Mouse (Mus musculus) megakaryocyte progenitor cell, adult 5-6 weeks (primary cell): Measurements from ENCODE around the gene B630019K06Rik. TPM values are rescaled to one million over a fixed set of nuclear protein-coding genes. Genes with fewer than 3 reads are reported as not detected.
A peak's percentile ranks its signal among the peaks of the same experiment; 100 is the strongest.
"Not testable (repeated sequence)": the region's sequence is repeated elsewhere in the genome, so short reads cannot be mapped to it uniquely, and the experiment has no call there.

Experiments
- ATAC-seq: replicated peaks from 2 replicates; pipeline ENCODE4 v1.8.0; 2016; ENCODE audit warnings: mild to moderate bottlenecking, moderate TSS enrichment, inconsistent platforms; ENCODE audit not compliant: poor library complexity
- total RNA-seq, 2 experiments: library from RNA; stranded (forward) in 1 of 2; stranded (reverse) in 1 of 2; fragments of 157-497, 149-512 nt in 1 of 2; fragments of 200-1000 nt in 1 of 2; gene quantifications; 2 replicates each; pipeline versions ENCODE4 v1.2.3 to v1.2.4; 2015 to 2017

B630019K06Rik gene
- 0.79 and 1.3 TPM in 2 replicates for total RNA-seq (2015)
- 0.64 and 0.75 TPM in 2 replicates for total RNA-seq (2017)

DNA sequence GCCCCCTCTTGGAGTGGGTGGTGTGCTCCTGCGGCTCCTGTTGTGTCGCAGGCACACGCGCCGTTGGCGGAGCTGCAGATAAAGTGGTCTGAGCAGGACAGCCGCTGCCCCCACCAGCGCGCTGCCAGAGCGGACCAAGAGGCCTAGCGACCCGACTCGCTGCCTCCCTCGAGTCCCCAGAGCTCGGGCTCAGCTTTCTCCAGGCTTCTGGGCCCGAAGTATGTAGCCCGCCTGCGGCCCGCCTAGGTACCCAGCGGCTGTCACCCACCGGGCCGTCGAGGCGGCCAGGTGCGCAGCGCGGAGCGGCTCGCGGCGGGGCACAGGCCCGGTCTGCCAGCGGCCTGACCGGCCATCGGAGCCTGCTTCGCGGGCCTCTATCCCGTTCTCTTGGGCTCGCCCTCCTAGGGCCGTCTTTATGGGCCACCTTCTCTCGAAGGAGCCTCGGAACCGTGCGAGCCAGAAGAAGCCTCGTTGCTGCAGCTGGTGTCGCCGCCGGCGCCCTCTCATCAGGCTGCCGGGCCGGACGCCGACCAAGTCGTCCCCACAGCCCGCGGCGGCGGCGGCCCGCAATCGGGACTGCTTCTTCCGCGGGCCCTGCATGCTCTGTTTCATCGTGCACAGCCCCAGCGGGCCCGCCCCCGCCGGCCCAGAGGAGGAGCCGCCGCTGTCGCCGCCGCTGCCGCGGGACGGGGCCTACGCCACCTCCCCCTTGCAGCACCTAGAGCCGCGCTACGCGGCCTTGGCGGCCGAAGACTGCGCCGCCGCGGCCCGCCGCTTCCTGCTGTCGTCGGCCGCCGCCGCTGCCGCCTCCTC lies at the start of gene B630019K06Rik:
B630019K06Rik (plus strand) TSS at position 40 of the 813 bp plus-strand sequence.
- ATAC-seq, result peak; percentile 88

DNA sequence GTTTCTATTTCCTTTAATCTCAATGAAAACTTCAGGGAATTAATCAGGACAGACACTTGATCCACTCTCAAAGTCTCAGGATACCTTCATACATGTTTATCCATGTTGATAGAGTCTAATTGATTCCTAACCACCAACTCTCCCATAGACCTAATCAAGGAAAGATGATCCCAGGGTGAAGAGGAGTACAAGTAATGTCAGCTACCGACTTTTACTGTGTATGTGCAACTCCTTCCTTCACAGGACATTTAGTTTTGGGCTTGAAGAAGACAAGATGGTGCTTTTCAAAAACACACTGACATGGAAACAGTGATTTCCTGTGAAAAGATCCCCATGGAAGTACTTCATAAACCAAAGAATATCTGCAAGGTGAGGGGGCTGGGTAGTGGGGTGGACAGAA lies 48.5 kb upstream of the B630019K06Rik start, which contains the start of gene Gm6592:
Gm6592 (plus strand) TSS at position 301 of the 400 bp plus-strand sequence.
- ATAC-seq, result no peak

DNA sequence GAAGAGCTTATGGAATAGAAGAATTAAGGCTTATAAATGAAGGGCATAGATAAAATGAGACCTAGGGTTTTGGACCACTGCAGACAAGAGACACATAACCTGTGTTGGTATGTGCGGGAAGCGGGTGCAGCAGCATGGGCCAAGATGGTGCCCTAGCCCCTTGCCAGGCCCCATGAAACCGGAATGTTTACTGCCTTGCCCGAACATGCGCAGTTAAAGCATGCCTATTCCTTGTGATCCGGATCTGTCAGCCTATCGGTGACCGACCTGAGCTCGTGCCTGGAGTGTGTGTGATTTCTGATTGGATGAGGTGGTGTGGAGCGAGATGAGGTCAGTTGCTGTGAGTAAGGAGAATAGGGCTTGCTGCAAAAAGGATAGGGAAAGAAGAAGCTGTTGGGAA lies 39.7 kb upstream of the B630019K06Rik start:
- no peak for ATAC-seq

DNA sequence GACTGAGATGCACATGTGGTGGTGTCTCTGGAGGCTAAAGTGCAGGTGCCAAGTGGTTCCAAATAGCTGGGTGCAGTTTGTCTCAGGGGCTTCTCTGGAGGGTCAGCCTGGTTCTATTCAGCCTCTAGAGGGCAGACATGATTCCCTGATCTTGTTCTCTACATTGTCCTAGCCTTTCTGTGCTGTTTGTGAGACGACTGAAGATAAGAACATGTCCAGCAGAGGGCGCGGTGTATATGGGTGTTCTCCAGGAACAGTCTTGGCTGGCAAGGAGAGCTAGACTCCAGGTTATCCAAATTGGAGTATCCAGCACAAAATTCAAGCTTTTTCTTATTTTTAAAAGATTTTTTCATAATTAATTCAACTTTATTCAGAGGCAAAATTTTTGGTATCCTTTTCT lies 27.9 kb upstream of the B630019K06Rik start:
- ATAC-seq, result peak; percentile 90

DNA sequence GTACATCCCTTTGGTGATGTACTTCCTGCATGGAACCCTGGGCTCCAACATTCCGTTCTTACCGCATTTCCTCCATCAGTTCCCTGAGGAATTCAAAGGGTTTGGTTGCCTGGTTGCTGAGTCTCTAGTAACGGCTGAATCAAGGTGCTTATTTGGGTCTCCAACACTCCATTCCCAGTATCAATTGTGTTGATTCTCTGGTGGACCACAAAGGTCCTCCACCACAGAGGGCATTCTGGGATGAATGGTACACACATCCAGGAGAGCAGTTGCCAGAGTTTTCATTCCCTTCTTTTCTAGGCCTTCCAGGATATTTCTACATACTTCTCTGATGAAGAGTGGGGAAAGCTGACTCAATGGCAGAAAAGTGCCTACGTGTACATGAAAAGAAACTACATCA lies 18.2 kb upstream of the B630019K06Rik start, which contains the start of gene Gm5751:
Gm5751 (plus strand) TSS at position 301 of the 400 bp plus-strand sequence.
- not testable (repeated sequence) for ATAC-seq

DNA sequence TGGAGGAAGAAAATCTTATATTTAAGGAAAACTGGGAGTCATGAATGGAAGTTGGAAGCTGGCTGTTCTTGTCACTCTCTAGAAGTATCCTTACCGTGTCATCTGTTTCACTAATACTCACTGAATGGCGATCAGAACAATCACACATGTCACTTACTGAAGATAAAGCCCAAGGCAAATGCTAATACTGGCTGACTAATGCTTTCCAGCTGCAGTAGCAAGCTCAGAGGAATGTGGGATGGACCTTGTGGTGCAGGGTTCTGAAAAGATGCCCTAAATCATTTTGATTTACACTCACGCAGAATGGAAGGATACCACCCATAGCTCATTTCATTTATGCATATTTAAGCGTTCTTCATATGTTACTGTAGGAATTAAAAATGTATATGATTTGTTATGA lies 7.8 kb upstream of the B630019K06Rik start:
- no peak for ATAC-seq

DNA sequence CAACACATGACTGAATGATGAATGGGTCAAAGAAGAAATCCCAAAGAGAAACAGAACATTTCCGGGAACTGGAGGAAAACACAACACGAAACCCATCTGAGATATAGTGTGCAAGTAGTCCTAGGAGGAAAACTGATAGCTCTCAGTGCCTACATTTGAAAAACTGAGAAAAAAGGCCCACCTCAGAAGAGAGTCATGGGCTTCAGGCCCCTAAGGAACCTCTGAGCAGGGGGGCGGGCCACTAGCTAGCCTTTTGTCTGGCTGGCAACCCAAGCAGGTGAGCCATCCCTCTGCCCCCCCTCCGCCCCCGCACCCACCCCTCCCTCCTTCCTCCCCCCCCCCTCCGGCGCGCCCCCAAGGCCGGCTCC lies 223 bp upstream of the B630019K06Rik start:
- ATAC-seq, result no peak

DNA sequence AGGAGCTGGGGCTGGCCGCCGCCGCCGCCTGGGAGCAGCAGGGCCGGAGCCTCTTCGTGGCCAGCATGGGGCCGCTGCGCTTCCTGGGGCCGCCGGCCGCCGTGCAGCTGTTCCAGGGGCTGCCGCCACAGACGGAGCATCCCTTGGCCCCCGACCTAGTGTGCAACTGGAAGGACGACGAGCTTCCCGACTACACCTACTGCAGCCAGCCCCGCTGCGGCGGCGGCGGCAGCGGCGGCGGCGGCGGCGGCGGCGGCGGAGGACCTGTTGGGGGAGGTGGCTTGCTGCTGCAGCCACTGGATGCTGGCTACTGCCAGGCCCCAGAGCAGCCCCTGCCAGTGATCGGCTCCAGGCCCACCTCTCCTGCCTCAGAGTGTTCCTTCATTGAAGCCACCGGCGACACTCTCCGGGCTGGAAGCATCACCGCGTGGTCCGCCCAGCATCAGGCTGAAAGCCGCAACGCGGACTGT lies 1.0 kb downstream of the B630019K06Rik start:
- 0 out of 2 replicates have a peak, but pooled peaks have one; percentile 27 for ATAC-seq

DNA sequence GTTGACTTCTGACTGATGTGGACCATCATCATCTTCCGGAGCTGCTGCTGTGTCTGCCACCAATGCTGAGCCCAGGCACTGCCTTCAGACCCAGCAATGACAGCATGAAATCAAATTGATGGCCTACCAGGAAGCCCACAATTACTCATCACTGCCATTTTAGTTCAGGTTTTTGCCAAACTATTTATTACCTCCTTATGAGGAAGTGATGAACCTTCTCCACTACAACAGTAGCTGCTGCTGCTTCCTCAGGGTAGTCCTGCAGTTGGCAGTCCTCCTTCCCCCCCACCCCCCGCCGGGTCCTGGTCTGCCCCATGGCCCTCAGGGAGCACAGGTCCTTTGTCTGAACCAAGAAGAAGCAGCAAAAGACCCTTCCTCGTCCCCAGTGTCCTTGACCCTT lies 8.6 kb downstream of the B630019K06Rik start:
- peak; percentile 50 for ATAC-seq

DNA sequence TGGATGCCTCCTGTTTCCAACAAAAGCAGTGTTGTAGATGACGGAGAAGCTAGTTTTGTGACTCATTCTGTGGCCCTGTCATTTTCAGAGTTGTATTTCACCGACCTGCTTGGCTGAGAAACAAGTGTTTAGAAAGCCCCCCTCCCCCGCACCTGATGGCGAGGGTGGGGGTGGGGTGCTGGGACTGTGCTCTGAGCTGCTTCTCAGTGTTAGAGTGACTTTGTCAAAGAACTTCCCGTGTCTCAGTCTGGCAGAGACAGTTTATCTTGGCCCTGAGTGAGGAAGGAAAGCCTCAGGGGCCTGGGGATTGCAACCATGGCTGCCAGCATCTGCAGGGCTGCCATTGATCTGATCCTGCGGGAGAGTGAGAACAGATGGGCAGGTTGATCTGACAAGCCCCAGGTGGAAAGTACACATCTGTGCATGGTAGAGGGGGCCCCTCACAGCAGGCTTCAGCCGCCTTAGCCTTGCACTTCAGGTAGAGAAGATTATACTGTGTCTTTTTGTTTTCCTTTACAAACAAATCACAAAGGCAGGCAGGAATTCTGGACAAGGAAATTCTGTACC lies 9.8 kb downstream of the B630019K06Rik start:
- ATAC-seq, result no peak

DNA sequence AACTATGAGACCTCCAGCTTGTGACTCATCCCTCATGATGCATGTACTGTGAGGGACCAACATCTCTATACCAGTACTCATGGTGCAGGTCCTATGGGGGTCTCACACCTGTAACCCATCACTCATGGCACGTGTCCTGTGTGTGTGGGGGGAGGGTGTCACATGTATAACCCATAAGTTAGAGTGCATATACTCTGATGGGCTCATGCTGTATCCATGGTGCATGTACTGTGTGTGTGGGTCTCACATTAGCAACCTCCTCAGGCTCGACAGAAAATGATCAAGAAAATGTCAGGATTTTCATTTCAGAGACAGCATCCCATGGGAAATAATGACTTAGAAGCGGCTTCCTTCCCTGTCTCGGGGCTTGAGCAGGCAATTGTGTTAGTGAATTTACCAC lies 28.9 kb downstream of the B630019K06Rik start:
- ATAC-seq, result no peak

DNA sequence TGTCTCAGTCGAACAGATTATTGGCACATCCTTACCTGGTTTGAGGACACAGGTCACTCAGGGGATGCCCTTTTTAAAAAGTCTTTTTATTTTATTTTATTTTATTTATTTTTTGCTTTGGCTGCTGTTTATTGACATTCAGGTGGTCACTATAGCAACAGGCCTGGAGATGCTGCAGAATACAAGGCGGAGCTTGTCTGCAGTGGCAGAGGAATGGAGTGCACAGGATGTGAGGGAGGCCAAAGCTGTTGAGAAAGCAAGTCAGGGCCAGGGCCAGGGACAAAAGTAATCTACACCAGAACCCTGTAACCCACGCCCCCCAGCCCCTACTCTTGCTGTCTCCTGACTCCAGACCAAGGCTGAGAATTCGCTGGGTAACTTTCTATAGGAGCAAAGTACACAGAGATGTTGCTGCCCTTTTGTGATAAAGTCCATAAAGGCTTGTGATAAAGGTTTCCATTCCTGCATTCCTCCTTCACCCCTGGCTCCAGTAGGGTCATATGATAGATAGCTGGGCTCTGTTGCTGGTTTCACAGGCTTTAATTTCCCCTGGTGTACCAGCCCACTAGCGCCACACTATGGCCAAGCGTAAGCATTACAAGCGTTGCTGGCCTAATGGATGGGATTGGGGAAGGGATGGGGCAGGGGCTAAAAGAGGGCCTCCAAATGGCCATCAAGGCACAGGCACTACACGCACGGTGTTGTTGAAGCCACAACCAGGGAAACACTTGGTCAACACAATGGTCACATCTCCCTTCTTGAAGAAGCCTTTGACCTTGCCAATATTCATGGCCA lies 29.8 kb downstream of the B630019K06Rik start:
- ATAC-seq, result peak; percentile 68

DNA sequence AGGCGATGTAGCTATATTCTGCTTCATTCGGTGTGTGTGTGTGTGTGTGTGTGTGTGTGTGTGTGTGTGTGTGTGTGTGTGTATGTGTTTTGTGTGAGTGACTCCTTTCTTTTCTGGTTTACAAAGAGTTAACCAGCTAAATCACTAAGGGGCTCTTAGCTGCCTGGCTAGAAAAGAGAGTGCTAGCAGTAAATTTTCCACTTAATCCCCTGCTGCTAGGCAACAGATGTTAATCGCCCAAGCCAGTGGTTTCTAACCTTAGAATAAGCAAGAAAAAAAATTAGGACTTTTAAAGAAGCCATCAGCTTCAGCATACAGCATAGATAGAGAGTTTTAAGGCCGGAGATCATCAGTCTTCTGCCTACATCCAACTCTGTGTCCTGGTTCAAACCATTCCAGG lies 35.1 kb downstream of the B630019K06Rik start:
- no peak for ATAC-seq

DNA sequence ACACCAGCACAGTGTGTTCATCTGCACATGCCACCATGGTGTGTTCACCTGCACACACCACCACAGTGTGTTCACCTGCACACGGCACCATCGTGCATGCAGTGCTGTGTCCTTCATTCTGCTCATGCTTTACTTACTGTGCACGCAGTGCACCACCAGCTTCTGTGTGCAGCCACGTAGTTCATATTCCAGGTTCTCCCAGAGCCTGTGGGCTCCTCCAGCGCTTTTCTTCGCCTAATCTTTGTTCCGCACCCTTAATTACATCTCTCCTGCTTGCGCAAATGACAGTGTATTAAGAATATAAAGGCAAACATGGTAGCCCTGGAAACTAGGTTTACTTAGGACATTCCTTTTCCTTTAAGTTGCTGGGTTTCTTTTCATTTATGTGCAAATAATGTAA lies 51.9 kb downstream of the B630019K06Rik start:
- no peak for ATAC-seq

Other genes starting within 250 kb of the B630019K06Rik start
- gene Ssxb8, start 201.5 kb upstream of the B630019K06Rik start, total RNA-seq (2015), result not detected in 2 replicates
- gene Ssxb8, start 201.5 kb upstream of the B630019K06Rik start, total RNA-seq (2017), result not detected in 2 replicates
- gene Ssx9, start 143.9 kb upstream of the B630019K06Rik start, total RNA-seq (2015), result not detected in 2 replicates
- gene Ssx9, start 143.9 kb upstream of the B630019K06Rik start, total RNA-seq (2017), result not detected in 2 replicates
- not detected in 2 replicates for gene Ssxb5, start 88.7 kb upstream of the B630019K06Rik start, total RNA-seq (2015)
- not detected in 2 replicates for gene Ssxb5, start 88.7 kb upstream of the B630019K06Rik start, total RNA-seq (2017)
- gene Gm6592, start 48.4 kb upstream of the B630019K06Rik start, total RNA-seq (2015), result not detected in 2 replicates
- gene Gm6592, start 48.4 kb upstream of the B630019K06Rik start, total RNA-seq (2017), result not detected in 2 replicates
- gene Gm5751, start 18.1 kb upstream of the B630019K06Rik start, total RNA-seq (2015), result not detected in 2 replicates
- gene Gm5751, start 18.1 kb upstream of the B630019K06Rik start, total RNA-seq (2017), result not detected in 2 replicates
- gene Fthl17b, start 70.6 kb downstream of the B630019K06Rik start, total RNA-seq (2015), result not detected in 2 replicates
- not detected in 2 replicates for gene Fthl17b, start 70.6 kb downstream of the B630019K06Rik start, total RNA-seq (2017)
- not detected in 2 replicates for gene Fthl17c, start 84.2 kb downstream of the B630019K06Rik start, total RNA-seq (2015)
- gene Fthl17c, start 84.2 kb downstream of the B630019K06Rik start, total RNA-seq (2017), result not detected in 2 replicates
- gene Fthl17d, start 94.4 kb downstream of the B630019K06Rik start, total RNA-seq (2015), result not detected in 2 replicates
- not detected in 2 replicates for gene Fthl17d, start 94.4 kb downstream of the B630019K06Rik start, total RNA-seq (2017)
- not detected in 2 replicates for gene Fthl17e, start 141.1 kb downstream of the B630019K06Rik start, total RNA-seq (2015)
- gene Fthl17e, start 141.1 kb downstream of the B630019K06Rik start, total RNA-seq (2017), result not detected in 2 replicates
- gene Fthl17f, start 170.6 kb downstream of the B630019K06Rik start, total RNA-seq (2015), result not detected in 2 replicates
- gene Fthl17f, start 170.6 kb downstream of the B630019K06Rik start, total RNA-seq (2017), result not detected in 2 replicates
- not detected in 2 replicates for gene 4930402K13Rik, start 212.2 kb downstream of the B630019K06Rik start, total RNA-seq (2015)
- gene 4930402K13Rik, start 212.2 kb downstream of the B630019K06Rik start, total RNA-seq (2017), result not detected in 2 replicates